Mouse (Mus musculus) embryonic fibroblast, embryonic 13.5 days (primary cell): ENCODE measurements around the gene Psma4.

Experiments used
- CTCF ChIP-seq: IDR thresholded peaks from 2 replicates; pipeline ENCODE4 v1.5.1; 2011; ENCODE audit warnings: mild to moderate bottlenecking, control low read depth, low read length, moderate library complexity, borderline replicate concordance; ENCODE audit not compliant: insufficient read depth
- POLR2A ChIP-seq: IDR thresholded peaks from 2 replicates; pipeline ENCODE4 v1.6.1; 2011; ENCODE audit warnings: low read depth, mild to moderate bottlenecking, control low read depth, low read length, moderate library complexity

DNA sequence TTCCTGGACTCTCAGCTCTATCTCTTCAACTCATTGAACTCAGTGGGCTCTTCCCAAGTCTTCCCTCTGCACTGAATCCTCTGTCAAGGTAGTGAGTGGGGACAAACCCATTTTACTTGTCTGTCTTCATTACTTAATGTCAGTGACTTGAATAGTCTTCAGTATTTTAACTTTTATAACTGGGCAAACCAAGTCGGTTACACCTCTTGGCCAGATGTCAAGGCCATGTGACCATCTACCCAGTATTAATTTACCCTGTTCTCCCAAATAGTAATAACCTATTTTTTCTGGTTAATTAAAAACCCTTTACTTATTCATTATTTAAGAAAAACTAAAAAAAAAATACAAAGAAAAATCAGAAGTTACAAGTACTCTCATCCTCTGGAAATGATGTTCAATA, 19.8 kb upstream of the Psma4 start:
- no peak for TF ChIP-seq POLR2A
- TF ChIP-seq CTCF, result no peak
